Mouse (Mus musculus): ENCODE measurements around the gene Phc1.
"Not testable (repeated sequence)": the region's sequence is repeated elsewhere in the genome, so short reads cannot be mapped to it uniquely, and the experiment has no call there.

Phc1 gene

GRCm38 (mm10) chr6:122340349-122341000 lies at the start of gene Phc1:
Gene Phc1 (minus strand): TSS chr6:122340561.
- DNase-seq: peak; percentile 20

GRCm38 (mm10) chr6:122389986-122390385 lies 49.6 kb upstream of the Phc1 start:
- not testable (repeated sequence) for DNase-seq

GRCm38 (mm10) chr6:122387177-122388028 lies 47.0 kb upstream of the Phc1 start:
- DNase-seq: not testable (repeated sequence)

- DNase-seq: no peak
Measured at GRCm38 (mm10) chr6:122385724-122386123, 45.4 kb upstream of the Phc1 start.

- no peak for DNase-seq
Measured at GRCm38 (mm10) chr6:122384886-122385285, 44.5 kb upstream of the Phc1 start.

- DNase-seq: no peak
Measured at GRCm38 (mm10) chr6:122383211-122383610, 42.9 kb upstream of the Phc1 start.

- DNase-seq: no peak
Measured at GRCm38 (mm10) chr6:122382046-122382445, 41.7 kb upstream of the Phc1 start.

GRCm38 (mm10) chr6:122368245-122368644 lies 27.9 kb upstream of the Phc1 start:
- DNase-seq: no peak

- DNase-seq: no peak
Measured at GRCm38 (mm10) chr6:122366976-122367375, 26.6 kb upstream of the Phc1 start.

- no peak for DNase-seq
Measured at GRCm38 (mm10) chr6:122366287-122366686, 25.9 kb upstream of the Phc1 start.

- DNase-seq: no peak
Measured at GRCm38 (mm10) chr6:122365706-122366105, 25.3 kb upstream of the Phc1 start.

- DNase-seq: no peak
Measured at GRCm38 (mm10) chr6:122357089-122357488, 16.7 kb upstream of the Phc1 start.

- no peak for DNase-seq
Measured at GRCm38 (mm10) chr6:122355909-122356308, 15.5 kb upstream of the Phc1 start.

GRCm38 (mm10) chr6:122347326-122347725 lies 7.0 kb upstream of the Phc1 start:
- not testable (repeated sequence) for DNase-seq

- no peak for DNase-seq
Measured at GRCm38 (mm10) chr6:122346399-122346798, 6.0 kb upstream of the Phc1 start.

- no peak for DNase-seq
Measured at GRCm38 (mm10) chr6:122345731-122346130, 5.4 kb upstream of the Phc1 start.

GRCm38 (mm10) chr6:122344386-122345116 lies 4.2 kb upstream of the Phc1 start:
- no peak for DNase-seq

- DNase-seq: no peak
Measured at GRCm38 (mm10) chr6:122343719-122344118, 3.4 kb upstream of the Phc1 start.

- DNase-seq: no peak
Measured at GRCm38 (mm10) chr6:122342125-122342524, 1.8 kb upstream of the Phc1 start.

GRCm38 (mm10) chr6:122341038-122341810 lies 863 bp upstream of the Phc1 start:
- DNase-seq: peak; percentile 40

- DNase-seq: peak; percentile 79
Measured at GRCm38 (mm10) chr6:122339648-122340341, 566 bp downstream of the Phc1 start.

- peak; percentile 62 for DNase-seq
Measured at GRCm38 (mm10) chr6:122339047-122339647, 1.2 kb downstream of the Phc1 start.
